Mouse (Mus musculus) limb, embryonic 11.5 days (tissue): ENCODE results near the gene Serpinb6c. TPM values are rescaled to one million over a fixed set of nuclear protein-coding genes. Genes with fewer than 3 reads are reported as not detected.

ENCODE experiments used
- ATAC-seq: fragments of 200-750 bp; cut with Nextera tagmentation; 2 replicates; pipeline ENCODE4 v1.8.0; 2017; ENCODE audit warnings: low read depth; ENCODE audit not compliant: insufficient number of reproducible peaks, low FRiP score, low TSS enrichment
- DNase-seq: peaks from one replicate; pipeline ENCODE4 v3.0.0-alpha.2; 2015; ENCODE audit warnings: low spot score
- H3K27ac ChIP-seq: fragments of 300-500 bp; sonication (generic); replicated peaks from 2 replicates; pipeline ENCODE4 v1.5.1; 2014; ENCODE audit warnings: low read depth, mild to moderate bottlenecking, low read length
- H3K27me3 ChIP-seq: fragments of 300-500 bp; sonication (generic); 2 replicates; pipeline ENCODE4 v1.6.1; 2014; ENCODE audit warnings: mild to moderate bottlenecking, low read length, mixed read lengths; ENCODE audit not compliant: control insufficient read depth, insufficient read depth
- H3K36me3 ChIP-seq: fragments of 300-500 bp; sonication (generic); 2 replicates; pipeline ENCODE4 v1.6.1; 2014; ENCODE audit warnings: mild to moderate bottlenecking, low read length, moderate library complexity, mixed read lengths; ENCODE audit not compliant: control insufficient read depth, insufficient read depth
- H3K4me1 ChIP-seq: fragments of 300-500 bp; sonication (generic); 2 replicates; pipeline ENCODE4 v1.6.1; 2014; ENCODE audit warnings: low read length, mixed read lengths; ENCODE audit not compliant: control insufficient read depth, insufficient read depth
- H3K4me2 ChIP-seq: fragments of 300-500 bp; sonication (generic); 2 replicates; pipeline ENCODE4 v1.6.1; 2014; ENCODE audit warnings: low read depth, mild to moderate bottlenecking, moderate library complexity; ENCODE audit not compliant: severe bottlenecking
- H3K4me3 ChIP-seq: fragments of 300-500 bp; sonication (generic); 2 replicates; pipeline ENCODE4 v1.5.1; 2014; ENCODE audit warnings: low read depth, low read length
- H3K9ac ChIP-seq: fragments of 300-500 bp; sonication (generic); 2 replicates; pipeline ENCODE4 v1.6.1; 2014; ENCODE audit warnings: mild to moderate bottlenecking, low read length
- H3K9me3 ChIP-seq: fragments of 300-500 bp; sonication (generic); 2 replicates; pipeline ENCODE4 v1.6.1; 2016; ENCODE audit warnings: low read length; ENCODE audit not compliant: control insufficient read depth
- WGBS: fragments of 180-500 bp; shearing (Covaris S2); extraction: QIAGEN DNeasy Blood & Tissue Kit; methylation state at CpG from one replicate; pipeline ENCODE4 v1.1.7; 2014; 5-methylcytosine and 5-hydroxymethylcytosine counted together
- polyA plus RNA-seq: library from polyadenylated mRNA; unstranded; fragments of >200 nt; fragmentation: Nextera tagmentation; extraction: Ambion mirVana; gene quantifications from 2 replicates; pipeline ENCODE4 v1.2.1, GENCODE M21; 2014

Gene Serpinb6c
- polyA plus RNA-seq, 1 experiment from 2014 or later: 0.84 TPM

DNA sequence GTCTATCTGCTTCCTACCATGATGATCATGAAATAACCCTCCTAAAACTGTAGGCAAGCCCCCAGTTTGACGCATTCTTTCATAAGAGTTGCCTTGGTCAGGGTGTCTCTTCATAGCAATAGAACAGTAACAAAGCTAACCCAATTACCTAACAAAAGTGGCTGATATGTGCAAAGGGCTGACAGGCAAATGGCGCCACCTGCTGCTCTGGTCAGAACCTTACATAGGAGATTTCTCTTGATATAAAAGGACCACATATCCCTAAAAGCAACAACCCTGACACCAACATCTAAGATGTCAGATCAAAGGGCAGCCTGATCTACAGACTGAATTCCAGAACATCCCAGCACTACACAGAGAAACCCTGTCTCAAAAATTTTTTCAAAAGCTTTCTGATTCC lies 11.3 kb downstream of the Serpinb6c start:
- 36% methylated on average over 2 of the region's 2 CpGs for WGBS
- Histone ChIP-seq H3K4me2 (no peak overlapping the region), H3K36me3 (no peaks in the 10 kb centered on the region), H3K9me3 (no peaks in the 10 kb centered on the region), H3K27me3 (no peaks in the 10 kb centered on the region), H3K4me3 (no peak overlapping the region), H3K9ac (no peak overlapping the region), H3K4me1 (no peaks in the 10 kb centered on the region), H3K27ac (no peak overlapping the region)
- ATAC-seq (no peak), DNase-seq (peak; percentile 58)

DNA sequence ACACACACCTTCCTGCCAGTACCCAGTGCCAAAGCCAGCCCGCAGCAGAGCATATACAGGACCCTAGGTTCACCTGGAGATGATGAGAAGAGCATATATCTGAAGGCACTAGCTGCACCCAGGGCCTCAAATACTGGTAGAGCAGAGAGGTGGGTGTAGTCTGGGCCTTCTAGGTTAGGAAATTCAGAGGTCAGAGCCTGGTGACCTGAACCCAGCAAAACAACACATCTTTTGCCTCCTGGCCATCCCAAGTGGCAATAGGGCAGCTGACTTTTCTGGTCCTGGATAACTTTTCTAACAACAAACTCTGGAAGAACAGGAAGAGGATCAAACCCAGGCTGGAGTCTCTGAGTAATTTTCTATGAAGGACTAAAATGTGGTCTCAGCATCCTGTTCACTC lies 62.2 kb downstream of the Serpinb6c start, which contains the start of gene Serpinb6e:
Serpinb6e (minus strand) TSS at position 101 of the 400 bp plus-strand sequence.
- no peaks in the 10 kb centered on the region for H3K36me3 ChIP-seq
- DNase-seq (no peak), ATAC-seq (no peak)
- no peak within 1 kb of the TSS for H3K9ac ChIP-seq
- H3K27me3 ChIP-seq: no peaks in the 10 kb centered on the region
- H3K27ac ChIP-seq: no peak within 1 kb of the TSS
- 68% methylated on average over 1 of the region's 1 CpGs for WGBS
- no peaks in the 10 kb centered on the region for H3K4me1 ChIP-seq
- no peak within 1 kb of the TSS for H3K4me3 ChIP-seq
- no peaks in the 10 kb centered on the region for H3K9me3 ChIP-seq
- no peak within 1 kb of the TSS for H3K4me2 ChIP-seq

DNA sequence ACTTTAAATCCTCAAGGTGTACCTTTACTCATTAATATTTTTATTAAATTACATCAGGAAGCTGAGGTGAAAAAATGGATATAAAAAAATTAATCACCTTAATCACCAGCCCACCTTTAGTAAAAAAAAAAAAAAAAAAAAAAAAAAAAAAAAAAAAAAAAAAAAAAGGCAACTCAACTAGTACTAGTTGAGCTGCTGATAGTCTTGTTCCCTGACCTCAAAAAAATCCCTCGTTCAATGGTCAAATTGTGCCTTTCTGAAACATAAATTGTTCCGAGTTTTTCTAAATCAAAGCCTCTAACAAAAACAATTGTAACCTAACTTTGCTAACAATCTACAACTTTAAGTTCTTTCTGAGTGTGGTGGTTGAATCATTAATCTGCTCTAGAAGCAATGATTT lies 74.8 kb downstream of the Serpinb6c start:
- Histone ChIP-seq H3K9me3 (no peaks in the 10 kb centered on the region), H3K4me3 (no peak overlapping the region), H3K36me3 (no peaks in the 10 kb centered on the region), H3K9ac (no peak overlapping the region), H3K27me3 (no peaks in the 10 kb centered on the region), H3K4me2 (no peak overlapping the region), H3K27ac (no peak overlapping the region), H3K4me1 (no peaks in the 10 kb centered on the region)
- 89% methylated on average over 2 of the region's 2 CpGs for WGBS
- DNase-seq: no peak
- no peak for ATAC-seq

Other genes with a start within 250 kb of the Serpinb6c start
- not detected in 2 replicates for gene Serpinb6d, start 244.3 kb downstream of the Serpinb6c start, polyA plus RNA-seq
- gene Serpinb6e, start 62.3 kb downstream of the Serpinb6c start, polyA plus RNA-seq: not detected in 2 replicates
- gene Nqo2, start 59.0 kb upstream of the Serpinb6c start, polyA plus RNA-seq: 18.7 and 19.8 TPM in 2 replicates
- 11.0 and 12.1 TPM in 2 replicates for gene Ripk1, start 96.7 kb upstream of the Serpinb6c start, polyA plus RNA-seq
- 41.8 and 43.1 TPM in 2 replicates for gene Serpinb6a, start 97.1 kb upstream of the Serpinb6c start, polyA plus RNA-seq
- 36.1 and 41.9 TPM in 2 replicates for gene Bphl, start 131.9 kb upstream of the Serpinb6c start, polyA plus RNA-seq
- 49.1 and 49.9 TPM in 2 replicates for gene Tubb2a, start 172.3 kb upstream of the Serpinb6c start, polyA plus RNA-seq
- 22.1 and 24.4 TPM in 2 replicates for gene Tubb2b, start 224.8 kb upstream of the Serpinb6c start, polyA plus RNA-seq